Comparison of ENCODE assay signal across 10 mouse cellular contexts in genomic region chr16:7187788-7188187, GRCm38 (mm10).
DNase-seq lines count a peak whose midpoint lies in the region; ATAC-seq and TF ChIP-seq lines count a peak whose summit lies in the region.
"Had no signal": no experiment of that assay in that cellular context is flagged by ENCODE, and none has a peak within 500 bp of the region (broad histone marks: within the 10 kb centered on the region; RNA-seq: fewer than 3 reads in every experiment).

No protein-coding gene starts in this region.

- peak; percentile 26 for DNase-seq in layer of hippocampus, adult 11-12 months (ENCODE audit: low spot score)
- DNase-seq in layer of hippocampus, adult 9-10 months (ENCODE audit: low spot score) = no peak
- peak; percentile 78 for DNase-seq in cerebellum, adult 9-10 months
- DNase-seq in forebrain, postnatal 0 days = peak; percentile 16
- peak; percentile 15 for DNase-seq in mesoderm, embryonic 11.5 days (ENCODE audit: low read depth, low spot score)
- no peak for DNase-seq in urinary bladder, adult 18-20 months (ENCODE audit: low spot score in 2 of 2)
- DNase-seq in thymus, postnatal 4 days = no peak

- no peaks in the 10 kb centered on the region for H3K36me3 ChIP-seq in forebrain, postnatal 0 days (ENCODE audit: insufficient read depth)
- H3K36me3 ChIP-seq: embryonic facial prominence, embryonic 15.5 days had no signal

- H3K4me3 ChIP-seq in forebrain, postnatal 0 days (ENCODE audit: low read depth, low read length) = no peak overlapping the region
- H3K4me3 ChIP-seq: embryonic facial prominence, embryonic 15.5 days had no signal

- no peak for ATAC-seq in forebrain, postnatal 0 days
- ATAC-seq in erythroid progenitor cell, adult 5-6 weeks (replicated peaks; ENCODE audit: low FRiP score, poor library complexity, severe bottlenecking) = no peak
- ATAC-seq: CD4-positive, CD25-positive, alpha-beta regulatory T cell, adult 4 months had no signal

- no peaks in the 10 kb centered on the region for H3K9me3 ChIP-seq in forebrain, postnatal 0 days (ENCODE audit: low read length)
- H3K9me3 ChIP-seq: embryonic facial prominence, embryonic 15.5 days had no signal

- no peak overlapping the region for H3K4me2 ChIP-seq in forebrain, postnatal 0 days (ENCODE audit: low read depth)
- H3K4me2 ChIP-seq: embryonic facial prominence, embryonic 15.5 days had no signal

- no peak overlapping the region for H3K27ac ChIP-seq in forebrain, postnatal 0 days (ENCODE audit: low read depth, low read length)
- H3K27ac ChIP-seq: embryonic facial prominence, embryonic 15.5 days had no signal

- no peak for TF ChIP-seq CTCF in forebrain, postnatal 0 days (IDR thresholded peaks at IDR 0.05; ENCODE audit: low read depth)

- H3K9ac ChIP-seq in forebrain, postnatal 0 days = no peak overlapping the region
- H3K9ac ChIP-seq: embryonic facial prominence, embryonic 15.5 days had no signal

- 30% methylated on average over 2 of the region's 2 CpGs for WGBS in forebrain, postnatal 0 days

- H3K27me3 ChIP-seq in forebrain, postnatal 0 days (ENCODE audit: insufficient read depth, low read length) = no peaks in the 10 kb centered on the region
- H3K27me3 ChIP-seq: embryonic facial prominence, embryonic 15.5 days had no signal

- H3K4me1 ChIP-seq in forebrain, postnatal 0 days (ENCODE audit: insufficient read depth) = no peaks in the 10 kb centered on the region
- H3K4me1 ChIP-seq: embryonic facial prominence, embryonic 15.5 days had no signal

Comparison
In these comparisons a context has a peak if more than half of its experiments do, and no peak if none do; other contexts are left out.
1. DNase-seq: peak in layer of hippocampus, adult 11-12 months (single experiment), cerebellum, adult 9-10 months (single experiment), forebrain, postnatal 0 days (single experiment) and mesoderm, embryonic 11.5 days (single experiment); none in layer of hippocampus, adult 9-10 months (single experiment), urinary bladder, adult 18-20 months (0 of 2) and thymus, postnatal 4 days (single experiment).